Mouse (Mus musculus) G1E (cell line): ENCODE data around the gene Ifngr2. TPM values are rescaled to one million over a fixed set of nuclear protein-coding genes. Genes with fewer than 3 reads are reported as not detected.

Experiments
- ATAC-seq: 2 replicates; pipeline ENCODE4 v1.8.0; 2016; ENCODE audit warnings: mild to moderate bottlenecking; ENCODE audit not compliant: insufficient number of reproducible peaks, poor library complexity, low FRiP score, severe bottlenecking; ENCODE audit errors: extremely low read depth
- DNase-seq: peaks from one replicate; pipeline ENCODE4 v3.0.0; 2012; ENCODE audit warnings: low spot score
- H3K27me3 ChIP-seq: 2 replicates; pipeline ENCODE4 v1.6.1; 2012; ENCODE audit warnings: mild to moderate bottlenecking, low read length, inconsistent platforms; ENCODE audit not compliant: insufficient read depth
- H3K36me3 ChIP-seq: replicated peaks from 2 replicates; pipeline ENCODE3; 2012; ENCODE audit warnings: mild to moderate bottlenecking, inconsistent platforms
- H3K4me1 ChIP-seq: 2 replicates; pipeline ENCODE4 v1.6.1; 2012; ENCODE audit warnings: low read depth, low read length, inconsistent platforms, mixed read lengths; ENCODE audit not compliant: insufficient read depth
- H3K4me3 ChIP-seq: 2 replicates; pipeline ENCODE4 v1.5.1; 2012; ENCODE audit warnings: low read depth, mild to moderate bottlenecking, inconsistent platforms, low read length, moderate library complexity, mixed read lengths
- H3K9me3 ChIP-seq: replicated peaks from 2 replicates; pipeline ENCODE4 v1.6.1; 2012; ENCODE audit warnings: inconsistent platforms
- CTCF ChIP-seq: IDR thresholded peaks from 2 replicates; pipeline ENCODE4 v1.5.1; 2012; ENCODE audit warnings: low read depth, low read length, inconsistent platforms, mixed read lengths
- GATA1 ChIP-seq: IDR thresholded peaks from 2 replicates; pipeline ENCODE4 v1.6.1; 2012; ENCODE audit warnings: borderline replicate concordance, low read length, inconsistent platforms, mixed read lengths
- GATA2 ChIP-seq: IDR thresholded peaks from 2 replicates; pipeline ENCODE4 v1.6.1; 2012; ENCODE audit warnings: low read depth, low read length, inconsistent platforms, borderline replicate concordance
- POLR2AphosphoS5 ChIP-seq: IDR thresholded peaks from 2 replicates; pipeline ENCODE4 v1.6.1; 2012; ENCODE audit warnings: low read depth, low read length, inconsistent platforms; ENCODE audit not compliant: insufficient replicate concordance
- TAL1 ChIP-seq: conservative IDR thresholded peaks from 2 replicates; pipeline ENCODE4 v1.6.1; 2012; ENCODE audit warnings: low read depth, low read length, inconsistent platforms, mixed read lengths
- polyA plus RNA-seq: library from polyadenylated mRNA; stranded (reverse); fragments of >175 nt; gene quantifications from 2 replicates; pipeline ENCODE4 v1.2.3, GENCODE M21; 2012
- total RNA-seq, 2 experiments: library from RNA; stranded (forward) in 1 of 2; stranded (reverse) in 1 of 2; fragments of 200-1000 nt in 1 of 2; fragments of >200 nt in 1 of 2; fragmentation: Nextera tagmentation in 1 of 2; gene quantifications; 2 replicates each; pipeline ENCODE4 v1.2.3; 2014 to 2017

Ifngr2 gene
- total and polyA plus RNA-seq, 3 experiments, result 20.0 to 38.9 (median 20.8) TPM

- H3K4me1 ChIP-seq, result peaks cover 60% of the 10 kb centered on the region
- ATAC-seq, result no peak
- peak; percentile 45 for DNase-seq
- H3K9me3 ChIP-seq, result no peaks in the 10 kb centered on the region
- peaks cover 13% of the 10 kb centered on the region for H3K27me3 ChIP-seq
- H3K4me3 ChIP-seq, result peak overlapping the region; percentile 82
- H3K36me3 ChIP-seq, result peaks cover 23% of the 10 kb centered on the region
- TF ChIP-seq TAL1, result no peak
- TF ChIP-seq CTCF, result no peak
- no peak for TF ChIP-seq GATA1
- TF ChIP-seq GATA2, result no peak
- no peak for TF ChIP-seq POLR2AphosphoS5
These were observed 50.2 kb downstream of the Ifngr2 start for GRCm38 (mm10) chr16:91596779-91597671.

DNA sequence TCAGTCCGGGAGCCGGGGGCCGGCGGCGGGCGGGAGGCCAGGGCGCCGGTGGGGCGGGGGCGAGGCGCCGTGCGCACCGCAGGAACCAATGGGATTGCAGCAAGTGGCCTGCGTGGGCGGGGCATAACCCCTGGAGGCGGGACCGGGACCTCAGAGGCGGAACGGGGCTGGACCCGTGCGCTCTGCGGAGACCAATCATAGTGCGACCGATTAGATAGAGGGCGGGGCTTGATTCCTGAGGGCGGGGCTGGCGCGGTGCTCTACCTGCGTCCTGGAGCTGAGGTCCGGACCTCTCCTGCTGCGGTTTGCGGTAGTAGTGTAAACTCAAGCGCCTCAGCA, 50.8 kb downstream of the Ifngr2 start, which contains the start of gene Tmem50b:
TSS of gene Tmem50b (minus strand) at position 129 of the 339 bp plus-strand sequence.
- TF ChIP-seq TAL1 (no peak), CTCF (no peak), GATA1 (no peak), POLR2AphosphoS5 (no peak), GATA2 (no peak)
- peak; percentile 99 for ATAC-seq
- no peaks in the 10 kb centered on the region for H3K9me3 ChIP-seq
- H3K4me3 ChIP-seq, result peak within 1 kb of the TSS; percentile 82
- H3K36me3 ChIP-seq, result peaks cover 17% of the 10 kb centered on the region
- H3K27me3 ChIP-seq, result peaks cover 15% of the 10 kb centered on the region
- H3K4me1 ChIP-seq, result peaks cover 53% of the 10 kb centered on the region
- peak; percentile 99 for DNase-seq

- no peak overlapping the region for H3K4me3 ChIP-seq
- no peak for DNase-seq
- peaks cover 22% of the 10 kb centered on the region for H3K27me3 ChIP-seq
- ATAC-seq, result no peak
- peaks cover 10% of the 10 kb centered on the region for H3K36me3 ChIP-seq
- peaks cover 37% of the 10 kb centered on the region for H3K4me1 ChIP-seq
- H3K9me3 ChIP-seq, result no peaks in the 10 kb centered on the region
- TF ChIP-seq CTCF (no peak), POLR2AphosphoS5 (no peak), GATA2 (no peak), GATA1 (no peak), TAL1 (no peak)
These were observed 52.4 kb downstream of the Ifngr2 start for GRCm38 (mm10) chr16:91599242-91599641.

DNA sequence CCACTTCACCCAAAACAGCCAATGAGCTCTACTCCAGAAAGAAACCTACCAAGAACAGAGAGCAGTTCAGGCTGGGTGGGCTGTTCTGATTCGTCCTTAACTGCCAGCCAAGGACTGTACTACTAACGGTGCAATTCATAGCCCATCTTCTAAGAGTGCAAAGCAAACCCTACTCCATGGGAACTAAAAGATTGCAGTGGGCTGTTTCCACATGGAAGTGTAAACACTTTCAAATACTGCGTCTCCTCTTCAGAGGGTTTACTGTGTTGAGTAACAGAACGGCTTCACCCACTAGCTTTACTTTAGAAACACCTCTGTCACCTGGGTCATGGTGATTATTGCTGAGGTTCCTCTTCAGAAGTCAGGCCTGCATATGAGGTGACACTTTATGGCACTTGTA, 54.2 kb downstream of the Ifngr2 start:
- TF ChIP-seq GATA1 (no peak), POLR2AphosphoS5 (no peak), TAL1 (no peak), GATA2 (no peak), CTCF (no peak)
- H3K4me3 ChIP-seq, result no peak overlapping the region
- ATAC-seq, result no peak
- H3K36me3 ChIP-seq, result no peaks in the 10 kb centered on the region
- H3K27me3 ChIP-seq, result peaks cover 32% of the 10 kb centered on the region
- no peaks in the 10 kb centered on the region for H3K9me3 ChIP-seq
- DNase-seq, result no peak
- peaks cover 23% of the 10 kb centered on the region for H3K4me1 ChIP-seq

- no peak for TF ChIP-seq TAL1
- Histone ChIP-seq H3K4me1 (peaks cover 17% of the 10 kb centered on the region), H3K9me3 (no peaks in the 10 kb centered on the region), H3K4me3 (no peak overlapping the region), H3K27me3 (peaks cover 32% of the 10 kb centered on the region), H3K36me3 (no peaks in the 10 kb centered on the region)
- DNase-seq (no peak), ATAC-seq (no peak)
These were observed 54.8 kb downstream of the Ifngr2 start for GRCm38 (mm10) chr16:91601693-91602092.

DNA sequence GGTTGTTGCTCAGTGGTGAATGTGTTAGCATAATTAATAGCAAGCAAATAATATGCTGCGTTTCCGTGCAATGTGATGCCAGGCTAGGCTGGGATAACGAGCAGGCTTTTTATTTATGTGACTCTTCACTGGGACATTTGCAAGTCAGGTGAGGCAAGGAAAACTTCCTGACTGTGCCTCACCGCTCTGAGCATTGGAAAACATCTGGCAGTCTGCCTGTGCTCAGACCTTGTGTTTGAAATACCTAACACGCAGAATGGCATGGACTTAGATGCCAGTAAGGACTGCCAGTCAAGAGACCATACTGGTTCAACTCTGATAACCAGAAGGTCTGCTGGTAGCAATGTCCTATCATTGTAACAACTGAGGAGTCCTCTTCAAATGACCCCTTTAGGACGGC, 58.3 kb downstream of the Ifngr2 start:
- peaks cover 36% of the 10 kb centered on the region for H3K27me3 ChIP-seq
- H3K9me3 ChIP-seq, result no peaks in the 10 kb centered on the region; the same call in 1 of the 2 replicates
- peaks cover 4% of the 10 kb centered on the region for H3K4me1 ChIP-seq
- DNase-seq (no peak), ATAC-seq (no peak)
- H3K36me3 ChIP-seq, result no peaks in the 10 kb centered on the region
- no peak for TF ChIP-seq CTCF
- no peak for TF ChIP-seq GATA1
- TF ChIP-seq TAL1, result no peak
- TF ChIP-seq GATA2, result no peak
- no peak for TF ChIP-seq POLR2AphosphoS5
- H3K4me3 ChIP-seq, result no peak overlapping the region

- Histone ChIP-seq H3K9me3 (no peaks in the 10 kb centered on the region; the same call in 1 of the 2 replicates), H3K36me3 (no peaks in the 10 kb centered on the region), H3K4me1 (peaks cover 5% of the 10 kb centered on the region; the same call in 1 of the 2 replicates), H3K27me3 (peaks cover 33% of the 10 kb centered on the region), H3K4me3 (no peak overlapping the region)
- TF ChIP-seq GATA1, result no peak
- no peak for TF ChIP-seq TAL1
- no peak for TF ChIP-seq GATA2
- TF ChIP-seq POLR2AphosphoS5, result no peak
- TF ChIP-seq CTCF, result no peak
- DNase-seq (no peak), ATAC-seq (no peak)
These were observed 60.1 kb downstream of the Ifngr2 start for GRCm38 (mm10) chr16:91606958-91607357.
